Mouse (Mus musculus) thymus, postnatal 10 days (tissue): ENCODE results near the gene Best2.

Experiments
- DNase-seq, 2 experiments: peaks; one replicate each; pipeline ENCODE4 v3.0.0; 2021; ENCODE audit warnings: low spot score in 2 of 2

The Best2 gene

DNA sequence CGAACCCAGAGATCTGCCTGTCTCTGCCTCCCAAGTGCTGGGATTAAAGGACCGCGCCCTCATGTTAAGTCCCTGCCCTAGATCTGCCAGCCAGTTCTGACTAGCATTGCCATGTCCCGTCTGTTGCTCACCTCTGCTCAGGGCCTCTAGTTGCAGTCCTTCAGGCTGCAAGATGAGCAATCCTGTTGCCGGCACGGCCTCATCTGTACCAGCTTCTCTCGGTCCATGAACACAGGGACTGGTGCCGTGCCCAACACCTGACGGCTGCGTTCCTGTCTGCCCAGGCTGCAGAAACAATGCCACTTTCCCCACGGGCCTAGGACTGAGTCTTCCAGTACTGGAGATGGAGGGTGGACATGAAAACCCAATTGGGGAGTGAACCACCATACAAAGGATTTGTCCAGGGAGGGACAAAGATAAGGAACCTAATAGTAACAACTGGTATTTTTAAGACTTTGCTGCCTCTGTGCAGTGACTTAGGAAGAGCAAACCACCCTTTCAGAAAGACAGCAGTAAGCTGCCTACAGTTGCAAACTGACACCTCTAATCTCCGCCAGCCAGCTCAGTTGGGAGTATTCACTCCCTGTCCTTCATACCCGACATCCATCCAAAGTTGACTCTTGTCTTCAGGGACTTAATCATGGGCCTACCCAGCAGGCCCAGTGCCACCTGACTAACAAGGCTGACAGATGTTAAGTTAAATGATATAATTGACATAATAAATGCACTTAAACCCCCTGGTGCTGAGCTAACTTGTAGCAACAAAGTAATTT lies 46.6 kb downstream of the Best2 start:
- DNase-seq, result no peak

GRCm38 (mm10) chr8:84966603-84967002 lies 47.7 kb downstream of the Best2 start:
- no peak for DNase-seq

DNA sequence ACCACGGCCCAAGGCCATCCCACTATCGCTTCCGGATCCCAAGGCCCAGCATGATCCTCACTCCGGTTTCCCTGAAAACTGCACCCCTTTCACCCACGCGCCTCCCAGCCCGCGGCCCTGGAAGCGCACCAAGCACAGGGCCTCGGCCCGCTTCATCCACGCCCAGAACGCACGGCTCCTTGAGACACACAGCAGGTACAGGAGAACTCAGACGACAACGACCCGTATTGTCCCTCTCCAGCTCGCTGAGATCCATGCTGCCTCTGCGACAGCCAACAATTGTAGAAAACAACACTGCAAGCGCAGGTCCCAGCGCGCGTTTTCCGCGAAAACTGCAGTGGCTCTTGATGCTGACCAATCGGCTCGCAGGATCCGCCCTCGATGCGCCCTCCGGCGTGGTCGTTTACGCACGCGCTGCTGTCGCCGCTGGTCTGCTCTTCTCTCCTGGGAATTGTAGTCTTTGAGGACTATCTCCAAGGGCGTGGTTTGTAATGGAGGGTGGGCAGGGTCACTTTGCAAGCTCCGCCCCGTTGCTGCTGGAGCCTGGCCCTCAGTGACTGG lies 48.5 kb downstream of the Best2 start:
- peak; percentile 84 to 86 for DNase-seq

DNA sequence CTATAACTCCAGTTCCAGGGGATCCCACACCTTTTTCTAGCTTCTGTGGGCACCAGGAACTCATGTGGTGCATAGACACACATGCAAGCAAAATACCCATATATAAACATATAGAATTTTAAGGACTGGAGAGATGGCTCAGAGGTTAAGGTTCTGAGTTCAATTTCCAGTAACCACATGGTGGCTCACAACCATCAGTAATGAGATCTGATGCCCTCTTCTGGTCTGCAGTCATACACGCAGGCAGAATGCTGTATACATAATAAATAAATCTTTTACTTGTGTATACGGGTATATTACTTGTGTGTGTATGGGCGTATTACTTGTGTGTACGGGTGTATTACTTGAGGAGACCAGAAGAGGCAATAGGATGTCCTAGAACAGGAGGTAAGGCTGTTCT lies 50.4 kb downstream of the Best2 start:
- no peak for DNase-seq

GRCm38 (mm10) chr8:84959811-84960210 lies 54.5 kb downstream of the Best2 start:
- no peak for DNase-seq
